Mouse (Mus musculus) ES-CJ7 (cell line): ENCODE measurements at regions not wholly inside any gene's neighbourhood (a gene's known extent, or its start where the extent isn't known, plus 50 kb on each side); places are given as distances from the start of the nearest gene placed in this dataset.

Source experiments
- DNase-seq: peaks from one replicate; pipeline ENCODE4 v3.0.0; 2011; ENCODE audit warnings: low read depth, low spot score

DNA sequence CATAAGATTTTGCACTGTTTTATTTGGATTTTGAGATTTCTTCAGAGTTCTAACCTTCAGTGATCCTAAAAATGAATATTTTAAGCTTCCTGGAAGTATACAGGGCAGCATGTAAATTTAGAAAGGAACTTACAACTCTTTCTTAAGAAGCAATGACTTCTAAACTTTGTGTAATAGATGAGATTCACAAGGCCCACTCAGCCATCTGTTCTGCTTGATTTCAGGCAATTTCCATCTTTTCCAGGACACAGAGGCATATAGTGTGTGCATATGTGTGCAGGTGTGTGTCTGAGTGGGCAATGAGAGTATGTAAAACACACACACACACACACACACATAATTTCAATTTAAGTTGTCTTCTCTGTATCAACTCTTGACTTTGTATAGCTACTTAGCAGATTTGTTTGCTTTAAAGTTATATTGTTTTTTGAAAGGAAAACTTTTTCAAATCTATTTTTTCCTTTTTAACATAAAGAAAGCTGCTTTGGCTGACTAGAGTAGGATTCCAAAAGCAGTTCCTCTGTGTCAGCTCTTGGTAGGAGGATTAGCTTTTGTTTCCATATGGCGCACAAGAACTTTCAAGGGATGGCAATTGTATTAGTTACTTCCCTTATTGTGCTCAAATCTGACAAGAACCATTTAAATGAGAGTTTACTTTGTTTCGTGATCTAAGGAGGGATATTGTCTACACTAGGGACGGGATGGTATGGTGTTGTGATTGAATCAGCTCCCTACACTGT, 387.6 kb downstream of the D3Ertd751e start:
- DNase-seq, result no peak

DNA sequence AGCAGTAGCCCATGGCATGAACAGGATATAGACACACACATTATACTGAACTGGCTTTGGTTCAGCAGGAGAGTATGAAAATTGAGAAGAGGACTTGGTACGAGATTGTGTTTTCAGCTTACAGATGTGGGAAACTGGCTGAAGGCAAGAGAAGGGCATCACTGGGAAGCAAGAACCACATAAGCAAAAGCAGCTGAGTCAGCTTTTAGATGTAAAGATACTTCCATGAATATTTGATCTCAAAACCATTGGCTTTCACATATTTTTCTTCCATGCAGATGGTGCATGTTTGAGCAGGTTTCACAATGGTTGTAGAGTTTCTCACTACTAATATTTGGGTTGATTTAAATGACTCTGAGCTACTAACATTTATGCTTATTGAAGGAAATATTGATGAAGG, 389.9 kb downstream of the D3Ertd751e start:
- DNase-seq, result no peak

DNA sequence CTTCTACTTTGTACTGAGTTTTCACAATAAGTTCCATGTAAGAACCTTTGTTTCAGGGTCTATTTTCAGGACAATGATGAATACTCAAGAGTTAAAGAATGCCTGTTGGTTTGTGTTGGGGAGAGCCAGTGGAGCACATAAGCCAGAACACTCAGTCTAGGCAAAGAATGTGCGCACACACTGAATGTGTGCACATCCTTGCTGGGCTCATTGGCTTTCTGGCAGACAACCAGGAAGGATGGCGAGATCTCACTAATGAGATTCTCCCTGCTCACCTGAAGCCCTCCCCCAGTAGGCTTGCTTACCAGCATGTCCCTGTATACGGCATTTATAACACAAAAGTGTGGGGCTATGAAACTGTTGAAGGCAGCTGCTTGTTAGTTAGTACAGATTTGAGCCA, 411.0 kb downstream of the D3Ertd751e start:
- no peak for DNase-seq

DNA sequence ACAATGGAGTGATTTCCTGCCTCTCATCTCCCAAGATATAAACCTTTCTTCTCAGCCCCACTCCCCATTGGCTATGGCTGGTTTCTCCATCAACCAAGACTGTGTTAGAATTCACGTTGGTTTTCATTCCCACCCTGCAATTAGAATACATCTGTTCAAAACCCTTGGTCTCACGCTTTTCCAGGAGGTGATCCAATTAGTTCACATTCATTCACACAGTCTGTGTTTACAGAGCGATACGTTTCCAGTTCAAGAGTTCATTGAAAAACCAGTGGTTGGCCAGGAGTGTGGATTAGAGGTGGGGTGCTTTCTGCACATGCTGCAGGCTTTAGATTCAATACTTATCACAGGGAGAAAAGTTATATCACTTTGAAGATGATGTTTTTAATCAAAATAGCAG, 412.5 kb downstream of the D3Ertd751e start:
- DNase-seq, result no peak

DNA sequence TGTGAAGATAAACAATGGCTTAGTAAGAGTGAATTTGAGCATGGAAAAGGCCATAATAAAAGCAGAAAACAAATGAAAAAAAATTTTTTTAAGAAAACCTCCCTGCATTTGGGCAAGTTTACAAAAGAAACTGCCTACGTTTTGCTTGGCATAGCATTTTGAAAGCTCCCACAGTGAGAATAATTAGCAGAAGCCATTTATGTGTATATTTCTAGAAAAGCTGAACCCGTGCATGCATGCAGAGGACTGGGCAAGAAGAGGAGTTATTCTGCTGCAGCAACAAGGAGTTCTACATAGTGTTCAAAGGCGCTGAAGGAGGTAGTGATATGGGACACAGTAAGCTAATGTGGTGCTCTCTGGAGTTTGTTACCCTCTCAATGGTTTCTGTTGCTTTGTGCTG, 421.3 kb downstream of the D3Ertd751e start:
- DNase-seq, result no peak

DNA sequence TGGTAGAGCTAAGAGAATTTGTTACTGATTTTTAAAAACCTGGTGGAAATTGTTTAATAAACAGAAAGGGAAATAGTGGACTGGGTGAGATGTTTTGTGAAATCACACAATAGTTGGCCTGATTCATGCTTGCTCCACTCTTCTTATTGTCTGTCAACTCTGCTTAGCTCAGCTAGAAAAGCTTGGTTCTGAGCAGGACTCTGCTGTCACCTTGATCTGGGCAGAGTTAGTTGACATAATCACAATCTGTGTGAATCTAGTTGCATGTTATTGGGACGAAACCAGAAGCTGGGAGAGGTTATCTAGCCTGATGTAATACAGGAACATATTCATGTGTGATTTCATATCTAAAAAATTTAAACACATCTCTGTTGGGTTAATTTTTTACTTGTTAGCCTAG, 456.8 kb downstream of the D3Ertd751e start:
- no peak for DNase-seq

DNA sequence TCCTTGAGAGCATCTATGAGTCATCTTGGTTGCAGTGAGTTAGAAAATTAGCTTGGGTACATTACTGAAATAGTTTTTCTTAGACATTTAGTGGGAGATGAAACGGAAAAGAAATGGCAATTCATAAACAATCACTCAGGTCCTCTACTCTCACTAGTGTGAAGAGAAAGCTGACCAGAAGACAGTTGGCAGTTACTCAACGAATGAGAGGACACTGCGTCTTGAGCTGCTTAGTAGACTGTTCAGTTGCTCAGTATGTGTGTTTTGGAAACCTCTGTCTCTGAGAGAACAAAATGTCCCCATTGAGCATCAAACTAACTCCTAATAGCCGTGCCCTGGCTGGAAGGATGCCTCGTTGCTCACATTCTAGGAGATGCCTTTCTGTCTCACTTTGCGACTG, 459.0 kb downstream of the D3Ertd751e start:
- DNase-seq, result no peak

DNA sequence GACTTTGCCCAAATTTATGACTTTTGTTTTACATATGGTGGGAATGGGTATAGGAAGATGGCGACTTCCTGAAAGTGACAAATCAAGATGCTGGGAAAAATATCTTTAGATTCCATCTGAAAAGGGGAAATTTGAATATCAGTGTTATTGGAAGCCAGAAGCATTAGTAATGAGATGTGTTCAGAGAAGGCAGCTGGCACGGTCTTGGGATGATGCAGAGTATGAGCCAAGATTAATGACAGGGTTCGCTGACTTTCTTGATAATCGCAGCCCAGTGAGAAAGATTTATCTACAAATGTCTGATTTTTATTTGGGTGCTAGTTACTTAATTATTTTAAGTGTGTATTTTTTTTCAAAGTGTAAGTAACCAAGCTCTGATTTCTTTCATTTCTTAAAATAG, 463.2 kb downstream of the D3Ertd751e start:
- no peak for DNase-seq

DNA sequence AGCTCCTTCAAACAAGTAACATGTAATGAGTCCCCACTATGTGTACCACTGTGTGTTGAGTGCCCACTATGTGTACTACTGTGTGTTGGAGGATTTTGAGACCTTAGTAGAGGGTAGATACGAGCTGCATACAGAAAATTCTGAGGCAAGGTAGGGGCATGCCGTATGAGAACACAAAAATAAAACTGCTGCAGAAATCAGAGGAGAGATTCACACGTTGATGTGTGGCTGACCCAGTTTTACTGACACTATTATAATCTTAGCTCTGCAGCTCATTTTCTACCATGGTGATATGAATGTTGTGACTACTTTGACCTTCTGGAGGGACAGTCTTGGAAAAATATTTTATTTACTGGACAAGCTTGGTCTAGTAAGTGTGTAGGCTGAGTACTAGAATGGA, 469.0 kb downstream of the D3Ertd751e start:
- DNase-seq, result no peak

DNA sequence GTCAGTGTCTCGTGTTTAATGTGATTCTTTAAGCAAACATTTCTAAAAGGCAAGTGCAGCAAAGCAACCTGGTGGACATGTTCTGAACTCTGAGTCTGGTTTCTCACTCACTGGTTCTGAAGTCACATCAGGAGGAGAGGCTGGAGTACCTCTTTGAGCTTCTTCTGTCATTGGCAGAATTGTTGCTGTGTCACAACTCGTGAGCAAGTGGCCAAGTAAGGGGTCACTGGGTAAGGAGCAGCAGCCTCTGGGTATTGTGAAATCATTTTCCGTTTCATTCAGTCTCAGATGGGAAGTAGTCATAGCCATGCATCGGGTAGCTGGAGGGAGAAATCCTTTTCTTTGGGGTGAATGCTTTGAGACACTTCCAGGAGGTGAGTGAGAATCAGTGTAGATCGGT, 470.0 kb downstream of the D3Ertd751e start:
- no peak for DNase-seq

DNA sequence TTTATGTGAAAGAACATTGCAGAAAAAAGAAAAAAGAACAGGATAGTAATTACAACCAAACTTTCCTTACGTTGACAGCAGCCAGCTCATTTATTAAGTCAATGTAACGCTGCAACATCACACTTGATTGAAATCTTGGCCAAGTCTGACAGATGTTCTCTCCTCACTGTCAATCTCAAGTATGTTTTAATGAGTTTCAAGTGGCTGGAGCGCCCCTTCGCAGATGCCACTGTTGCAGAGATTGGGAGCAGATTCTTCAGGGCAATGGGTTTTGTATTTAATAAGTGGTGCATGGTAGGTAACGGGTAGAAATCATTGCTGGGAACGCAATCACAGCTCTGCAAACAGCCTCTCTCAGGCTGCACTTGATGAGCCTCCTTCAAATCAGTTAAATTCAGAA, 470.8 kb downstream of the D3Ertd751e start:
- DNase-seq, result no peak

DNA sequence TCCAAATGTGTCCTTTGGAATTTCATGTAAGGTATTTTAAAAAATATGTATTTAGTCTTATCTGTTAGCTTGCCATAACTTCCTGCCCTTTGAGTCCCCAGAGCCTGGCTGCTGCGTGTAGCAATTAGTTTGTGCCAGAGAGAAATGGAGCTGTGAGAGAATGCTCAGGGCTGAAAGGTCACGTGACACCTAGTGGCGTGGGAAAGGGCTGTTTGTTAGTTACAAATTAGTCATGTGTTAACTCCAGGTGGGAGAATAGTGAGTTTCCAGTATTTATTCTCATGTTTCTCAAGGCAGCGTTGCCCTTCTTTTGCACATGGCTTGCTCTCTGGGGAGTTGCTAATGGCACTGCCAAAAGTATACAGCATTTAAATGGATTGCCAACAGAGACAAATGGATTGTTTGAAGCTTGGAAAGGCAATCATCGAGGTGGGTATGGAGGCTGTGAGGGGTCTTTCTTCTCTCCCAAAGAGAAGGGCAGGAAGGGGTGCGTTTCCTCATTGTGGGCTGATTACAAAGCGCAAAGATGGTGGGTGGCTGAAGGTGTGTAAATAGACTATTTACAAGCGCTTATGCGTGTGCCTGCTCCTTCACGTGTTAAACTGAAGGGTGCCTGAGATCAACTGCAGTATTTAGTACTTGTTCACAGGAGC, 472.3 kb downstream of the D3Ertd751e start:
- no peak for DNase-seq

DNA sequence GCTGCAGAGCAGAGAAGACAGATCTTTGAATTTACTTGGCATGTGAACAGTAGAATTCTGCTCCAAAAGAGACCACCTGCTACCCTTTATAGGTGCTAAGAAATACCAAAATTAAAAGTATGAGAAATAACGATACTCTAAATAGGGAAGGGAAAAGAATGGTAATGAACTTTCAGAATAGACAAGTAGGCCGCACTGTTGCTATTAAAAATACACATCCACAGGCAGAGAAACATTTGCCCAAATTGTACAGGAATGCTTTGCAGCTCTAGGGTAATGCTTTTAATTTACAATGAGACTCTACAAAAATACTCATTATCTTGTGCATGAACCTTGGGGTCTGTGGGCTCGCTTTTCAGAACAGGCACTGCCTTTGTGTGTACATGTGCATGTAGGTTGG, 476.3 kb downstream of the D3Ertd751e start:
- no peak for DNase-seq

DNA sequence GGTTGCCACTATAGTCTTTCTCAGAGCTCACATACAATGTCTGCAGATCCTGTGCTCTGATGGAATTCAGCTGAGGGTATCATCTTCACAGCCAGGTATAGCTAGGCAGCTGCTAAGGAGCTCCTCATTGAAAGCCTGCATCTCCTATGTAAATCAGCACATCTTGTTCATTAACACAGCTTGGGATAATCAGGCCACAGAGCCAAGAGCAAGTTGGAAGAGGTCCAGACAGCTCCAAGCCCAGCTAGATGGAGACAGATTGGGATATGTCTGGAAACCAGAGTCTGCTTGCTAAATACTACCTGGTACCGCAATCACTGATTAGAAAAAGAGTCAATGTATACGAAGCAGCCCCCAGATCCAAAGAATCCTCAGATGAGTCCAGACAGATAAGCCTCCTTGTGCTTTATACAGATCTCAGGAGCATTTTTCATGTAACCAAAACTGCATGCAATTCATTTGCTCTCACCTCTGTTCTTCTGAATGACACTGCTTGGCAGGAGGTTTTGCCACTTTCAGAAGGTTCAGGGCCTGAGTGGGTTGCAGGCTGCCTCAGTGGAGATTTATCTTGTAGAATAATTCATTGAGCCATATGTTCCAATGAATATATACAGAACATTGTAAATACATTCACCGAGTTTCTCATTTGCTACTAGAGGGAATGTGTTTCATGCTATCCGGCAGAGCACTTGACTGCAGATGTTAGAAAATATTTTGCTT, 485.4 kb downstream of the D3Ertd751e start:
- no peak for DNase-seq

DNA sequence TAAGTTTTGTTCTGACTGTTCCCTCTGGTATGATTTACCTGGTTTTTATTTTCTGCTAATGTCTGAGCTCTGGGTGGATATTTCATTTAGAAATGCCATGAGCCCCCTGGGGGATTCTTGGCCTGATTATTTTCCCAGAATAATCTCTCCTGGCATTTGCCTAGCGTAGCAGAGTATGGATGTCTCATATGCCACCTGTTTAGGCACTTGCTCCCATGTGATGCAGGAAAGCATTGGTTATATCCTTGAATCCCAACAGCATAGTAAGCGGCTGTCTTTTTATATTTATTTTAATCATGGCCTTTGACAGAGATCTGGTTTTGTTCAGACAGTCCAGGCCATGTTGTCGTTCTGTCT, 486.0 kb downstream of the D3Ertd751e start:
- no peak for DNase-seq

DNA sequence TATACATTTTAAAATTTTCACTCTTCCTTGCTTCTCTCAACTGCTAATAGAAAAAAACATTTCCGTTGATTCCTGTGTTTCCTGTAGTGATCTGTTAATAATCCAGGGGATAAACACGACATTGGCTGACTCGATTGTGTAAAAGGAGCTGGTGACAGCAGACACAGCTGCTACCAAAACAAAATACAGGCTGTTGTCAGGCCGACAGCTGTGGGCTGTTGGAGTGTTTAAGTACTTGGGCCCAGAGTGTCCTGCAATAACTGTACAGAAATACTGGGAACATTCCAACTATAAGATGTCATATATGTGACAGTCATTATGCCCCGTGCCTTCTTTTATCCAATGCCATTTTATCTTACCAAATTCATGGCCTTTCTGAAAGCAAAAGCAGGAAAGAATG, 489.9 kb downstream of the D3Ertd751e start:
- no peak for DNase-seq

DNA sequence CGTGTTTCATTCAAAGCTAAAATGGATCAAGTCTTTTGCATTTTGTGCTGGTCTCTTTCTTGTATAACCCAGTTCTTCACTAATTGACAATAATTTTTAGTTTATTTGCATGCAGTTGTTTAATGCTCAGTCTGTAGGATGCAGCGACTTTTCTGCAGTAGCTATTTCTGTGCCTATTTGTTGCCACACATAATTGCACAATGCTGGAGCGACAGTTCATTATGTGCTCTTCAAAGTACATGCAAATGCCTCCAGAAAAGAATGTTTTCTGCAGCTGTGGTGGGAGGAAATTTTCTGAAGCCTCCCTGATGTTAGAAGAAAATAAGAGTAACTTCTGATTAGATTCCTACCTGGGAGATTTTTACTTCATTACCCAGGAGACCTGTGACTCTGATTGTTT, 491.3 kb downstream of the D3Ertd751e start:
- no peak for DNase-seq

DNA sequence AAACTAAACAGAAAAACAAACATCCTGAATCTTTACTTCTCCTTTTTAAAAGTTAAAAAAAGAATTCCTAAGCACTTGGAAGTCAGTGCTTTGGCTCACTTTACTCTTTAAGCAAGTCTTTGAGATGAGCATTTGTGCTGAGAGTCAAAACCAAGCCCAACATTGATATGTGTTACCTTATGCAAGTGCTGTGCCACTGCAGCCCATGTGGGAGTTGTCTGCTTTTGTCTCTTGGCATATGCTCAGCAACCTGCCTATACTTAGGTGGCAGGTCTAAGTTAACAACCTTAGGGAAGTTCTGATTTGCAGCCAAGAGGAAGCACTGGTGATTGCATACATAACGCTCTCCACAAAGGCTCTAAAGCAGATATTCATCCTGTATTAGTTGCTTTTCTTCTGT, 493.1 kb downstream of the D3Ertd751e start:
- DNase-seq, result no peak
